ENCODE assay signal across 14 mouse cellular contexts in the genomic region with DNA sequence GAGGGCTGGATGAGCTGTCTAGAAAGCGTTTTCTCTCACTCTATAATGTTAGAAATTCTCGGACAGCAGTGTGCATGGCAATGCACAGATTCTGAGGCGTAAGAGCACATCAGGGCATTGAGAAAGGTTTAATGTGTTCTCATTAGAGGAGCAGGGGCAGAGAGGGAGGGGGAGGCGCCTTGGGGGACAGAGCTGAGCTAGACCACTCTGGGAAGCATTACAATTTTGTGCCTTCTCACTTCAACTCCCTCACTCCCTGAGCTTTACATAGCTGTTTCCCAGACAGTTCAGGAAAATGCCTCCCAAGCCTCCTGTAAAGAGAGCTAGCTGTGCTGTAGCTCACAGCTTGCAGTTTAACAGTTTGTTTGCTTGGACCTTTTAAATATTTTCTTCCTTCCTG.
DNase-seq lines count a peak whose midpoint lies in the region; ATAC-seq lines count a peak whose summit lies in the region.
"Had no signal": no experiment of that assay in that cellular context is flagged by ENCODE, and none has a peak within 500 bp of the region (broad histone marks: within the 10 kb centered on the region; RNA-seq: fewer than 3 reads in every experiment).

No protein-coding gene starts in this region.

- WGBS in neural tube, embryonic 11.5 days, result 26% methylated on average over 4 of the region's 4 CpGs
- WGBS in hindbrain, embryonic 13.5 days, result 14% methylated on average over 4 of the region's 4 CpGs
- 5% methylated on average over 4 of the region's 4 CpGs for WGBS in midbrain, embryonic 12.5 days
- WGBS in kidney, embryonic 16.5 days, result 43% methylated on average over 4 of the region's 4 CpGs
- WGBS in intestine, embryonic 15.5 days, result 50% methylated on average over 4 of the region's 4 CpGs

- ATAC-seq in neural tube, embryonic 11.5 days (ENCODE audit: insufficient read depth, low FRiP score, low TSS enrichment), result peak; percentile 14; the same call in 1 of the 2 replicates
- peak; percentile 25; the same call in 1 of the 2 replicates for ATAC-seq in hindbrain, embryonic 13.5 days (ENCODE audit: low FRiP score)
- ATAC-seq in midbrain, embryonic 12.5 days (ENCODE audit: low FRiP score, low read depth), result peak; percentile 10; the same call in 1 of the 2 replicates
- ATAC-seq in kidney, embryonic 16.5 days (ENCODE audit: low FRiP score, low TSS enrichment), result no peak
- no peak for ATAC-seq in intestine, embryonic 15.5 days
- ATAC-seq: lung, postnatal 0 days had no signal

- no peaks in the 10 kb centered on the region for H3K27me3 ChIP-seq in neural tube, embryonic 11.5 days (ENCODE audit: control insufficient read depth, insufficient read depth, low read length)
- H3K27me3 ChIP-seq in hindbrain, embryonic 13.5 days, result no peaks in the 10 kb centered on the region
- H3K27me3 ChIP-seq in midbrain, embryonic 12.5 days, result no peaks in the 10 kb centered on the region
- no peaks in the 10 kb centered on the region for H3K27me3 ChIP-seq in kidney, embryonic 16.5 days (ENCODE audit: insufficient read depth, low read length)
- H3K27me3 ChIP-seq in intestine, embryonic 15.5 days (replicated peaks), result no peaks in the 10 kb centered on the region

- no peaks in the 10 kb centered on the region for H3K36me3 ChIP-seq in neural tube, embryonic 11.5 days (ENCODE audit: control insufficient read depth, insufficient read depth, low read length)
- H3K36me3 ChIP-seq in hindbrain, embryonic 13.5 days, result no peaks in the 10 kb centered on the region
- no peaks in the 10 kb centered on the region for H3K36me3 ChIP-seq in midbrain, embryonic 12.5 days
- no peaks in the 10 kb centered on the region for H3K36me3 ChIP-seq in kidney, embryonic 16.5 days (ENCODE audit: insufficient read depth, low read length)
- no peaks in the 10 kb centered on the region for H3K36me3 ChIP-seq in intestine, embryonic 15.5 days

- peak; percentile 40 for DNase-seq in neural tube, embryonic 11.5 days (ENCODE audit: low spot score)
- no peak for DNase-seq in neural tube, embryonic 10.5 days (ENCODE audit: extremely low spot score, low spot score)
- DNase-seq in kidney, adult 18-20 months, result no peak
- no peak for DNase-seq in layer of hippocampus, adult 9-10 months (ENCODE audit: low spot score)
- DNase-seq: B cell, adult 2 months; cerebellum, adult 11-12 months; heart, adult 18-20 months; kidney, postnatal 4 days; thymus, postnatal 25 days had no signal

- no peak overlapping the region for H3K4me3 ChIP-seq in neural tube, embryonic 11.5 days (ENCODE audit: low read depth, low read length)
- no peak overlapping the region for H3K4me3 ChIP-seq in hindbrain, embryonic 13.5 days
- no peak overlapping the region for H3K4me3 ChIP-seq in midbrain, embryonic 12.5 days
- H3K4me3 ChIP-seq in kidney, embryonic 16.5 days (ENCODE audit: low read length), result no peak overlapping the region
- no peak overlapping the region for H3K4me3 ChIP-seq in intestine, embryonic 15.5 days (replicated peaks)

- no peaks in the 10 kb centered on the region for H3K9me3 ChIP-seq in neural tube, embryonic 11.5 days (ENCODE audit: control insufficient read depth, low read length)
- H3K9me3 ChIP-seq in hindbrain, embryonic 13.5 days, result no peaks in the 10 kb centered on the region
- H3K9me3 ChIP-seq in midbrain, embryonic 12.5 days, result no peaks in the 10 kb centered on the region
- H3K9me3 ChIP-seq in kidney, embryonic 16.5 days (ENCODE audit: low read length), result no peaks in the 10 kb centered on the region
- H3K9me3 ChIP-seq in intestine, embryonic 15.5 days, result no peaks in the 10 kb centered on the region

- H3K4me1 ChIP-seq in neural tube, embryonic 11.5 days (ENCODE audit: control insufficient read depth, insufficient read depth, low read length), result peaks cover 32% of the 10 kb centered on the region
- H3K4me1 ChIP-seq in hindbrain, embryonic 13.5 days (replicated peaks), result peaks cover 57% of the 10 kb centered on the region
- H3K4me1 ChIP-seq in midbrain, embryonic 12.5 days, result peaks cover 62% of the 10 kb centered on the region
- H3K4me1 ChIP-seq in kidney, embryonic 16.5 days (ENCODE audit: insufficient read depth, low read length), result peaks cover 12% of the 10 kb centered on the region
- no peaks in the 10 kb centered on the region; the same call in 1 of the 2 replicates for H3K4me1 ChIP-seq in intestine, embryonic 15.5 days (replicated peaks)

- no peak overlapping the region for H3K4me2 ChIP-seq in neural tube, embryonic 11.5 days (ENCODE audit: low read depth)
- H3K4me2 ChIP-seq in hindbrain, embryonic 13.5 days, result peak overlapping the region; percentile 28
- H3K4me2 ChIP-seq in midbrain, embryonic 12.5 days (replicated peaks), result peak overlapping the region; percentile 18
- H3K4me2 ChIP-seq in kidney, embryonic 16.5 days (replicated peaks; ENCODE audit: low read depth, low read length), result no peak overlapping the region
- H3K4me2 ChIP-seq in intestine, embryonic 15.5 days (replicated peaks), result no peak overlapping the region

- peak overlapping the region; percentile 40; the same call in 1 of the 2 replicates for H3K27ac ChIP-seq in neural tube, embryonic 11.5 days (ENCODE audit: low read depth, low read length)
- H3K27ac ChIP-seq in hindbrain, embryonic 13.5 days, result peak overlapping the region; percentile 73
- peak overlapping the region; percentile 60 for H3K27ac ChIP-seq in midbrain, embryonic 12.5 days (replicated peaks)
- no peak overlapping the region for H3K27ac ChIP-seq in kidney, embryonic 16.5 days (ENCODE audit: low read length)
- no peak overlapping the region for H3K27ac ChIP-seq in intestine, embryonic 15.5 days

- no peak overlapping the region for H3K9ac ChIP-seq in neural tube, embryonic 11.5 days (ENCODE audit: low read length)
- H3K9ac ChIP-seq in hindbrain, embryonic 13.5 days, result 0 out of 2 replicates have a peak overlapping the region, but pooled peaks have one; percentile 29
- no peak overlapping the region for H3K9ac ChIP-seq in midbrain, embryonic 12.5 days (replicated peaks)
- H3K9ac ChIP-seq in kidney, embryonic 16.5 days (replicated peaks; ENCODE audit: low read length), result no peak overlapping the region
- H3K9ac ChIP-seq in intestine, embryonic 15.5 days, result no peak overlapping the region

Comparison
In these comparisons a context has a peak if more than half of its experiments do, and no peak if none do; other contexts are left out.
1. ATAC-seq: peak in neural tube, embryonic 11.5 days (single experiment), hindbrain, embryonic 13.5 days (single experiment) and midbrain, embryonic 12.5 days (single experiment); none in kidney, embryonic 16.5 days (single experiment) and intestine, embryonic 15.5 days (single experiment).
2. H3K27ac ChIP-seq: peak in neural tube, embryonic 11.5 days (single experiment), hindbrain, embryonic 13.5 days (single experiment) and midbrain, embryonic 12.5 days (single experiment); none in kidney, embryonic 16.5 days (single experiment) and intestine, embryonic 15.5 days (single experiment).
3. H3K4me2 ChIP-seq: peak in hindbrain, embryonic 13.5 days (single experiment) and midbrain, embryonic 12.5 days (single experiment); none in neural tube, embryonic 11.5 days (single experiment), kidney, embryonic 16.5 days (single experiment) and intestine, embryonic 15.5 days (single experiment).